Comparison of ENCODE assay signal across 12 mouse cellular contexts in genomic region chr13:99323632-99324336, GRCm38 (mm10). TPM values are rescaled to one million over a fixed set of nuclear protein-coding genes. Genes with fewer than 3 reads are reported as not detected.
A peak's percentile ranks its signal among the peaks of the same experiment; 100 is the strongest.
DNase-seq lines count a peak whose midpoint lies in the region; ATAC-seq and TF ChIP-seq lines count a peak whose summit lies in the region.
"Had no signal": no experiment of that assay in that cellular context is flagged by ENCODE, and none has a peak within 500 bp of the region (broad histone marks: within the 10 kb centered on the region; RNA-seq: fewer than 3 reads in every experiment).

No protein-coding gene starts in this region.

- no peaks in the 10 kb centered on the region for H3K9me3 ChIP-seq in liver, postnatal 0 days (ENCODE audit: low read length)
- no peaks in the 10 kb centered on the region for H3K9me3 ChIP-seq in heart, embryonic 16.5 days (replicated peaks; ENCODE audit: control insufficient read depth, low read length)
- H3K9me3 ChIP-seq in stomach, embryonic 16.5 days (replicated peaks; ENCODE audit: control insufficient read depth, low read length), result no peaks in the 10 kb centered on the region
- H3K9me3 ChIP-seq: midbrain, embryonic 10.5 days had no signal

- intact Hi-C loops in heart, postnatal 25 days (cut with DNase I), result loop anchor here (2.0 kb wide), 1 partner anchor 457 kb away; no protein-coding TSS in a partner anchor

- WGBS in liver, postnatal 0 days (ENCODE audit: insufficient replicate concordance), result 70% methylated on average over 7 of the region's 7 CpGs
- 50% methylated on average over 7 of the region's 7 CpGs for WGBS in heart, embryonic 16.5 days
- WGBS in stomach, embryonic 16.5 days, result 65% methylated on average over 7 of the region's 7 CpGs

- H3K27me3 ChIP-seq in liver, postnatal 0 days (ENCODE audit: insufficient read depth, low read length), result no peaks in the 10 kb centered on the region
- no peaks in the 10 kb centered on the region for H3K27me3 ChIP-seq in heart, embryonic 16.5 days (ENCODE audit: control insufficient read depth, insufficient read depth, low read length)
- no peaks in the 10 kb centered on the region for H3K27me3 ChIP-seq in stomach, embryonic 16.5 days (ENCODE audit: control insufficient read depth, insufficient read depth, low read length)

- no peak overlapping the region for H3K9ac ChIP-seq in liver, postnatal 0 days (replicated peaks)
- H3K9ac ChIP-seq in heart, embryonic 16.5 days (ENCODE audit: low read length), result no peak overlapping the region
- no peak overlapping the region for H3K9ac ChIP-seq in stomach, embryonic 16.5 days (ENCODE audit: low read length)

- 0 out of 2 replicates have a peak, but pooled peaks have one; percentile 23 for ATAC-seq in liver, postnatal 0 days
- ATAC-seq in heart, embryonic 16.5 days (replicated peaks; ENCODE audit: extremely low read depth, insufficient read depth, low FRiP score), result peak; percentile 55; the same call in 1 of the 2 replicates
- no peak for ATAC-seq in stomach, embryonic 16.5 days (ENCODE audit: insufficient read depth, low FRiP score)
- ATAC-seq: forebrain, embryonic 14.5 days had no signal

- no peaks in the 10 kb centered on the region for H3K4me1 ChIP-seq in liver, postnatal 0 days (ENCODE audit: insufficient read depth)
- H3K4me1 ChIP-seq in heart, embryonic 16.5 days (ENCODE audit: control insufficient read depth, insufficient read depth, low read length), result peaks cover 11% of the 10 kb centered on the region
- no peaks in the 10 kb centered on the region for H3K4me1 ChIP-seq in stomach, embryonic 16.5 days (ENCODE audit: control insufficient read depth, insufficient read depth, low read length)
- H3K4me1 ChIP-seq: midbrain, embryonic 10.5 days had no signal

- no peak overlapping the region for H3K27ac ChIP-seq in liver, postnatal 0 days (ENCODE audit: low read depth)
- H3K27ac ChIP-seq in heart, embryonic 16.5 days (ENCODE audit: low read length), result peak overlapping the region; percentile 61
- 0 out of 2 replicates have a peak overlapping the region, but pooled peaks have one; percentile 26 for H3K27ac ChIP-seq in stomach, embryonic 16.5 days (ENCODE audit: low read length)
- H3K27ac ChIP-seq: kidney, postnatal 0 days; midbrain, embryonic 10.5 days had no signal

- H3K4me2 ChIP-seq in liver, postnatal 0 days (ENCODE audit: low read depth, low read length), result no peak overlapping the region
- no peak overlapping the region for H3K4me2 ChIP-seq in heart, embryonic 16.5 days (ENCODE audit: low read depth, low read length)
- no peak overlapping the region for H3K4me2 ChIP-seq in stomach, embryonic 16.5 days (ENCODE audit: low read depth, low read length)

- TF ChIP-seq CTCF in liver, postnatal 0 days (IDR thresholded peaks at IDR 0.05; ENCODE audit: low read depth), result no peak

- DNase-seq in heart, adult 11 months, result peak; percentile 98
- no peak for DNase-seq in heart, postnatal 25 days (ENCODE audit: low spot score)
- no peak for DNase-seq in liver, postnatal 0 days
- no peak for DNase-seq in liver
- no peak for DNase-seq in cerebellum, adult 9-11 months
- no peak for DNase-seq in embryo, embryonic 10.5 days (ENCODE audit: low spot score)
- DNase-seq: adrenal gland, adult 8-10 months had no signal

- H3K36me3 ChIP-seq in liver, postnatal 0 days (replicated peaks; ENCODE audit: insufficient read depth, low read length), result peaks cover 62% of the 10 kb centered on the region
- H3K36me3 ChIP-seq in heart, embryonic 16.5 days (ENCODE audit: control insufficient read depth, insufficient read depth), result peaks cover 55% of the 10 kb centered on the region
- H3K36me3 ChIP-seq in stomach, embryonic 16.5 days (ENCODE audit: control insufficient read depth, insufficient read depth, low read length), result peaks cover 9% of the 10 kb centered on the region; the same call in 1 of the 2 replicates

- TF ChIP-seq EP300 in liver, postnatal 0 days (IDR thresholded peaks at IDR 0.05; ENCODE audit: low read depth), result no peak

- H3K4me3 ChIP-seq in liver, postnatal 0 days (ENCODE audit: low read depth, low read length), result no peak overlapping the region
- no peak overlapping the region for H3K4me3 ChIP-seq in heart, embryonic 16.5 days (ENCODE audit: low read length)
- no peak overlapping the region for H3K4me3 ChIP-seq in stomach, embryonic 16.5 days (replicated peaks; ENCODE audit: low read length)
- H3K4me3 ChIP-seq: midbrain, embryonic 10.5 days had no signal

RNA-seq across cellular contexts. Expression of gene Ptcd2, which starts 20.7 kb away (rescaled TPM):
- 10 to 100 TPM; 49.9 to 51.6 TPM for total RNA-seq in heart, postnatal 25 days (2021)
- 23.2 and 23.8 TPM in 2 replicates for polyA plus RNA-seq in liver, postnatal 0 days (2015; fragmentation: Nextera tagmentation; extraction: Ambion mirVana)
- 78.8 and 79.2 TPM in 2 replicates for polyA plus RNA-seq in heart, embryonic 16.5 days (2015; fragmentation: Nextera tagmentation; extraction: Ambion mirVana)
- polyA plus RNA-seq in stomach, embryonic 16.5 days (2015; fragmentation: Nextera tagmentation; extraction: Ambion mirVana), result 46.6 and 46.9 TPM in 2 replicates

RNA-seq across cellular contexts. Expression of gene Mrps27, which starts 20.8 kb away (rescaled TPM):
- total RNA-seq in heart, postnatal 25 days (2021), result 10 to 100 TPM; 49.1 to 49.8 TPM
- 16.6 and 17.3 TPM in 2 replicates for polyA plus RNA-seq in liver, postnatal 0 days (2015; fragmentation: Nextera tagmentation; extraction: Ambion mirVana)
- 96.5 and 97.0 TPM in 2 replicates for polyA plus RNA-seq in heart, embryonic 16.5 days (2015; fragmentation: Nextera tagmentation; extraction: Ambion mirVana)
- polyA plus RNA-seq in stomach, embryonic 16.5 days (2015; fragmentation: Nextera tagmentation; extraction: Ambion mirVana), result 56.1 and 56.4 TPM in 2 replicates
